Mouse (Mus musculus) spleen, postnatal 10 days (tissue): ENCODE measurements around the gene Il1a.

Experiments used
- DNase-seq, 2 experiments: peaks; one replicate each; pipeline ENCODE4 v3.0.0; 2021 to 2022; ENCODE audit warnings: low spot score in 2 of 2

Il1a gene

DNA sequence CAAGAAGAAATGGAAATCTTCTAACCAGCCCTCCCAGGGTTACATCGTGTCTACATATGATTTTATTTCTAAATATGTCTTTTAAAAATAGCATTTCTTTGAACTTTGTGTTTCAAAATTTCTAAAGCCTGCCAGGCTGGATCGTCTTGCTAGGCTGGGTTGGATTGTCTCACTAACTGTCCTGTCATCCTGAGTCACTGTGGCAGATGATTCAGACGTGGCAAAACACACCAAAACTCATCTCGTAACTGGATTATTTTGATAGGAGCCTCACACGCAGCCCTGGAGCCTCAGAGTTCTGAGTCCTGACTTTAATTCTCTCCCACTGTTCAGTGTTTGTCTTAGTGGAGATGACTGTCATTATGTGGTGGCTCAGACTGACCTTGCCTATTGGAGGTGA lies 46.7 kb downstream of the Il1a start:
- no peak for DNase-seq

DNA sequence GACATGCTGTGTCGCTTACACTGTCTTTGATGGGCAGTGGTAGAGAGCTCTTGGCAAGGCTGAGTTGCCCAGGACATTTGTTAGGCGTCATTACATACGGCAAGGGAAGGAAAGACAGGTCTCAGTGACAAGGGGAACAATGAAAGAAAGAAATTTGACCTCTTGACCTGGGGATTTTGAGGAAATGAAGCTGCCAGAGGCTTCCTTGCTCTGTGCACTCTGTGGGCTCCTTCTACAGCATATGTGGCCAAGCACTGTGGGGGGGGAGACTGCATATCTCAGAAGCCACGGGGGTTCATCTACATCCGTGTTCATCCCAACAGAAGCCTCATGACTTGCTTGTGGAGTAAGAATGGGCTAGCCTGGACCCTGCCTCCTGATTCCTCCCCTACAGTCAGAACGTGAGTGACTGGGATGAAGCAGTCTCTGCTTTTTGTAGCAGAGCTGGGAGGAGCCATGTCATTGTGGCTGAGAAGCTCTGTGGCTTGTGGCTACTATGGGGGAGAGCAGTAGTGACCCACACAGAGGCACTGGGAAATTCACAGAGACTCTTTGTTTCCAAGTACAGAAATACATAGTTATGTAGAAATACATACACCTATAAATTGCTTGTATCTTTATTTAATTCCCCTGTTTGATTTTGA lies 48.5 kb downstream of the Il1a start:
- DNase-seq: no peak

- no peak for DNase-seq
Measured at GRCm38 (mm10) chr2:129260646-129261045, 49.1 kb downstream of the Il1a start.

- DNase-seq: peak; percentile 58 to 76
Measured at GRCm38 (mm10) chr2:129258475-129259211, 51.1 kb downstream of the Il1a start.

- DNase-seq: no peak
Measured at GRCm38 (mm10) chr2:129258056-129258455, 51.7 kb downstream of the Il1a start.

DNA sequence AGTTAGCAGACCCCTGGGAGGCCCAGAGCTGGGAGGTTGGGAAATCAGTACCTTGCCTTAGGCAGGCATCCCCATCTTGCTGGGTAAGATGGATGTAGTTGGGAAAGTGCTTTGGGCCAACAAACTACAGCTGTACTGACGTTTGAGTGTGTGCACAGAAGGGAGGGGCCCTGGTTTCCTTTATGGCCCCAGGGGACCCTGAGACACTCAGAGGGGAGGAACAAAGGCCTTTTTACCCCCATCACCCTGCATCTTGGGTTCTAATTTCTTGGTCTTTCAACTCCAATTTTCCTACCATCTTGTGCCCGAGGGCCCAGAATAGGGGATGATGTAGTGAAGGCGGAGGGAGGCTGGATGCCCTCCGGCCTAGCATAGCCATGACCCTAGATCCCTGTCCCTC lies 53.8 kb downstream of the Il1a start:
- DNase-seq: peak in 1 of 2 experiments; percentile 53

- DNase-seq: no peak
Measured at GRCm38 (mm10) chr2:129254076-129254475, 55.7 kb downstream of the Il1a start.

DNA sequence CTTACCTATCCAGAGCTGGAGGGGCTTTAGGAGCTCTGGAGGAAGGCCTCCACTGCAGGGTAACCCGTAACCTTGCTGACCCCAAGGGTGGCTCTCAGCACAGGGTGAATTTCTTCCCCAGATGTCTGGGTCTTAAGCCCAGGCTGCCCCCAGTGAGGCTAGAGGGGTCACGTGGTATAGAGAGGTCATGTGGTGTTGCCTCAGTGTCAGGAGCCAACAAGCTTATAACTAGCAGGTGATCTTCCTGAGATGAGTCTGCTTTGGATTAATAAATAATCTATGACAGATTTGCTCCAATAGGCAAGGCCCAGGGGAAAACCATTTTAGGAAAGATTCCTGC lies 56.2 kb downstream of the Il1a start:
- DNase-seq: no peak

DNA sequence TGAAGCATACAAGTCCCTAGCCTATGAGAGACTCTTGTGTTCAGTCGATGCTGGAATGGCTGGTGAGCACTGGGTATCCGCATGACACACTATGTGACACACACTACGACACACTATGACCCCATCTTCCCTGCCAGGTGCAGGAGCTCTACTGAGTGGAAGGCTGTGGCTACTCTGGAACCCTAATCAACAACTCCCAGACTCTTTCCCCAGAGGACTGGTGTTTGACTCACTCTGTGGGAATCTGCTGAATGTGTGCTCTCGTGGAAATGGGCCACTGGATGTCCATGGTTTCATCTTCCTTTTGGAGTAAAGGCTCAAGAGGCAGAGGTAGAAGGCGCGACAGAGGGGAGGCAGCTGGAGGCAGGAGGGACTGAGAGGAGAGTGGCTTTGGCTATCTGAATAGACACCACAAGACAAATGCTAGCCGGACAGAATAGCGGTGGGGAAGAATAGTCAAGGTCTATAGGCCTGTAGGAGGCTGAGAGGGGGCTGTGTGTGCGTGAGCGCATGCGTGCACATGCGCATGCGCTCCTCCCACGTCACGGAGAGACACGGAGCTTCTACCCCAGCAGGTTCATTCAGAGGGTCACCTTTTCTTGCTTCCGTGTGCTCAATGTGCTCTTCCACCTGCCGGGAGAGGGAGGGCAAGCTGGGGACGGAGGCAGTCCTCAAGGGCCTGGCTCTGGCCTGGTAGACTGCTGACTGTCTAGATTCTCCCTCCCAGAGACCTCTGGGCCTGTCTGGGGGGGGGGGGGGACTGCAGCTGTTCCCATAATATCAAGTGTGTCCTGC lies 56.7 kb downstream of the Il1a start:
- no peak for DNase-seq
